Mouse (Mus musculus) megakaryocyte-erythroid progenitor cell, adult 5-6 weeks (primary cell): Measurements from ENCODE around the gene Zfp330. TPM values are rescaled to one million over a fixed set of nuclear protein-coding genes. Genes with fewer than 3 reads are reported as not detected.

Source experiments
- ATAC-seq: replicated peaks from 2 replicates; pipeline ENCODE4 v1.8.0; 2016; ENCODE audit warnings: mild to moderate bottlenecking, inconsistent platforms; ENCODE audit not compliant: severe bottlenecking, poor library complexity, low FRiP score, low TSS enrichment
- total RNA-seq, 2 experiments: library from RNA; stranded (forward) in 1 of 2; stranded (reverse) in 1 of 2; fragments of 200-1000, 215-1000 nt in 1 of 2; fragments of >200 nt in 1 of 2; fragmentation: Nextera tagmentation in 1 of 2; gene quantifications; 2 replicates each; pipeline ENCODE4 v1.2.3; 2014 to 2017

The Zfp330 gene
- total RNA-seq (2014; fragmentation: Nextera tagmentation) (43.3 and 55.1 TPM in 2 replicates), total RNA-seq (2017) (99.0 and 148 TPM in 2 replicates)

- peak; percentile 100 for ATAC-seq
Measured at GRCm38 (mm10) chr8:82774093-82774422, at the start of gene Zfp330. Gene Zfp330 (minus strand): TSS chr8:82774160.

- no peak for ATAC-seq
Measured at GRCm38 (mm10) chr8:82777945-82778344, 4.0 kb upstream of the Zfp330 start.

- no peak for ATAC-seq
Measured at GRCm38 (mm10) chr8:82777406-82777805, 3.4 kb upstream of the Zfp330 start.

GRCm38 (mm10) chr8:82774482-82774881 is 522 bp upstream of the Zfp330 start:
- ATAC-seq, result no peak

GRCm38 (mm10) chr8:82773332-82774092 is 448 bp downstream of the Zfp330 start:
- peak; percentile 24; the same call in 1 of the 2 replicates for ATAC-seq

GRCm38 (mm10) chr8:82770886-82771285 is 3.1 kb downstream of the Zfp330 start:
- no peak for ATAC-seq

- no peak for ATAC-seq
Measured at GRCm38 (mm10) chr8:82759071-82759470, 14.9 kb downstream of the Zfp330 start.

GRCm38 (mm10) chr8:82754946-82755345 is 19.0 kb downstream of the Zfp330 start:
- ATAC-seq, result no peak

GRCm38 (mm10) chr8:82746617-82747016 is 27.3 kb downstream of the Zfp330 start:
- no peak for ATAC-seq

GRCm38 (mm10) chr8:82743905-82744904 is 29.8 kb downstream of the Zfp330 start:
- ATAC-seq, result peak; percentile 94

Other genes with a start within 250 kb of the Zfp330 start
- 0.32 TPM in 1 of 2 replicates, not detected in the other for gene Rnf150, start 89.2 kb upstream of the Zfp330 start, total RNA-seq (2014; fragmentation: Nextera tagmentation)
- gene Rnf150, start 89.2 kb upstream of the Zfp330 start, total RNA-seq (2017), result 0.42 and 0.69 TPM in 2 replicates